Mouse (Mus musculus) kidney, embryonic 16.5 days (tissue): ENCODE measurements at regions not wholly inside any gene's neighbourhood (a gene's known extent, or its start where the extent isn't known, plus 50 kb on each side); places are given as distances from the start of the nearest gene placed in this dataset.

ENCODE experiments used
- ATAC-seq: fragments of 200-750 bp; cut with Nextera tagmentation; 2 replicates; pipeline ENCODE4 v1.8.0; 2017; ENCODE audit warnings: moderate TSS enrichment; ENCODE audit not compliant: low FRiP score, low TSS enrichment
- H3K27ac ChIP-seq: fragments of 300-500 bp; sonication (generic); 2 replicates; pipeline ENCODE4 v1.5.1; 2014; ENCODE audit warnings: low read length
- H3K27me3 ChIP-seq: fragments of 300-500 bp; sonication (generic); 2 replicates; pipeline ENCODE4 v1.6.1; 2014; ENCODE audit warnings: low read length, control low read depth, mixed read lengths; ENCODE audit not compliant: insufficient read depth
- H3K36me3 ChIP-seq: fragments of 300-500 bp; sonication (generic); 2 replicates; pipeline ENCODE4 v1.6.1; 2014; ENCODE audit warnings: low read length, control low read depth, mixed read lengths; ENCODE audit not compliant: insufficient read depth
- H3K4me1 ChIP-seq: fragments of 300-500 bp; sonication (generic); 2 replicates; pipeline ENCODE4 v1.6.1; 2014; ENCODE audit warnings: low read length, control low read depth, mixed read lengths; ENCODE audit not compliant: insufficient read depth
- H3K4me2 ChIP-seq: fragments of 300-500 bp; sonication (generic); replicated peaks from 2 replicates; pipeline ENCODE4 v1.6.1; 2014; ENCODE audit warnings: low read depth, low read length
- H3K4me3 ChIP-seq: fragments of 300-500 bp; sonication (generic); 2 replicates; pipeline ENCODE4 v1.5.1; 2014; ENCODE audit warnings: mild to moderate bottlenecking, low read length
- H3K9ac ChIP-seq: fragments of 300-500 bp; sonication (generic); replicated peaks from 2 replicates; pipeline ENCODE4 v1.6.1; 2014; ENCODE audit warnings: low read length
- H3K9me3 ChIP-seq: fragments of 300-500 bp; sonication (generic); 2 replicates; pipeline ENCODE4 v1.6.1; 2016; ENCODE audit warnings: low read length, control low read depth
- WGBS: fragments of 180-500 bp; shearing (Covaris S2); extraction: QIAGEN DNeasy Blood & Tissue Kit; methylation state at CpG from one replicate; pipeline ENCODE4 v1.1.7; 2014; 5-methylcytosine and 5-hydroxymethylcytosine counted together

GRCm38 (mm10) chr2:171196472-171196871 is 464.9 kb downstream of the Dok5 start:
- Histone ChIP-seq H3K9ac (no peak overlapping the region), H3K4me1 (no peaks in the 10 kb centered on the region), H3K36me3 (no peaks in the 10 kb centered on the region), H3K4me3 (no peak overlapping the region), H3K27me3 (no peaks in the 10 kb centered on the region), H3K4me2 (no peak overlapping the region), H3K27ac (no peak overlapping the region), H3K9me3 (0 out of 2 replicates have a peak, but pooled peaks cover 3% of the 10 kb centered on the region)
- WGBS: 44% methylated on average over 7 of the region's 7 CpGs
- no peak for ATAC-seq

- Histone ChIP-seq H3K27me3 (no peaks in the 10 kb centered on the region), H3K4me2 (no peak overlapping the region), H3K4me3 (no peak overlapping the region), H3K27ac (no peak overlapping the region), H3K36me3 (no peaks in the 10 kb centered on the region), H3K9me3 (0 out of 2 replicates have a peak, but pooled peaks cover 3% of the 10 kb centered on the region), H3K4me1 (no peaks in the 10 kb centered on the region), H3K9ac (no peak overlapping the region)
- ATAC-seq: no peak
- WGBS: 91% methylated on average over 5 of the region's 5 CpGs
Measured at GRCm38 (mm10) chr2:171192181-171192580, 460.6 kb downstream of the Dok5 start.
